Mouse (Mus musculus): ENCODE data around the gene Cirbp. TPM values are rescaled to one million over a fixed set of nuclear protein-coding genes. Genes with fewer than 3 reads are reported as not detected.
A peak's percentile ranks its signal among the peaks of the same experiment; 100 is the strongest.

The Cirbp gene
- polyA plus RNA-seq, 1 experiment: 30.9 TPM

- no peaks in the 10 kb centered on the region for H3K27me3 ChIP-seq (ENCODE audit: control insufficient read depth, insufficient read depth, insufficient read length)
- peaks cover 92% of the 10 kb centered on the region for H3K79me3 ChIP-seq (ENCODE audit: low read depth)
- peak; percentile 21 for TF ChIP-seq MYOD1 (IDR thresholded peaks at IDR 0.05; ENCODE audit: control insufficient read depth, insufficient read length, low read depth)
- TF ChIP-seq CTCF (IDR thresholded peaks at IDR 0.05; ENCODE audit: control insufficient read depth, insufficient read depth, insufficient read length): no peak
- H3ac ChIP-seq (ENCODE audit: control insufficient read depth, insufficient read length, low read depth): no peak overlapping the region
- H3K36me3 ChIP-seq (ENCODE audit: control insufficient read depth, insufficient read depth): peaks cover 60% of the 10 kb centered on the region
- H3K79me2 ChIP-seq (ENCODE audit: control insufficient read depth, insufficient read depth): peaks cover 96% of the 10 kb centered on the region
- no peak overlapping the region for H3K4me3 ChIP-seq (ENCODE audit: insufficient read depth, poor library complexity, severe bottlenecking)
Measured at GRCm38 (mm10) chr10:80120146-80120545, 45.6 kb upstream of the Cirbp start.

- Histone ChIP-seq H3K27me3 (ENCODE audit: control insufficient read depth, insufficient read depth, insufficient read length) (no peaks in the 10 kb centered on the region), H3K36me3 (ENCODE audit: control insufficient read depth, insufficient read depth) (peaks cover 71% of the 10 kb centered on the region), H3ac (ENCODE audit: control insufficient read depth, insufficient read length, low read depth) (no peak overlapping the region), H3K79me3 (ENCODE audit: low read depth) (peaks cover 88% of the 10 kb centered on the region), H3K4me3 (ENCODE audit: insufficient read depth, poor library complexity, severe bottlenecking) (no peak overlapping the region), H3K79me2 (ENCODE audit: control insufficient read depth, insufficient read depth) (peaks cover 100% of the 10 kb centered on the region)
- TF ChIP-seq USF1 (IDR thresholded peaks at IDR 0.05; ENCODE audit: low read depth) (no peak), CTCF (IDR thresholded peaks at IDR 0.05; ENCODE audit: control insufficient read depth, insufficient read depth, insufficient read length) (no peak), CEBPB (IDR thresholded peaks at IDR 0.05; ENCODE audit: low read depth) (no peak), FOSL1 (IDR thresholded peaks at IDR 0.05; ENCODE audit: insufficient read depth, low read length, poor library complexity, severe bottlenecking) (no peak), MAX (IDR thresholded peaks at IDR 0.05) (no peak)
Measured at GRCm38 (mm10) chr10:80121639-80122038, 44.1 kb upstream of the Cirbp start.

DNA sequence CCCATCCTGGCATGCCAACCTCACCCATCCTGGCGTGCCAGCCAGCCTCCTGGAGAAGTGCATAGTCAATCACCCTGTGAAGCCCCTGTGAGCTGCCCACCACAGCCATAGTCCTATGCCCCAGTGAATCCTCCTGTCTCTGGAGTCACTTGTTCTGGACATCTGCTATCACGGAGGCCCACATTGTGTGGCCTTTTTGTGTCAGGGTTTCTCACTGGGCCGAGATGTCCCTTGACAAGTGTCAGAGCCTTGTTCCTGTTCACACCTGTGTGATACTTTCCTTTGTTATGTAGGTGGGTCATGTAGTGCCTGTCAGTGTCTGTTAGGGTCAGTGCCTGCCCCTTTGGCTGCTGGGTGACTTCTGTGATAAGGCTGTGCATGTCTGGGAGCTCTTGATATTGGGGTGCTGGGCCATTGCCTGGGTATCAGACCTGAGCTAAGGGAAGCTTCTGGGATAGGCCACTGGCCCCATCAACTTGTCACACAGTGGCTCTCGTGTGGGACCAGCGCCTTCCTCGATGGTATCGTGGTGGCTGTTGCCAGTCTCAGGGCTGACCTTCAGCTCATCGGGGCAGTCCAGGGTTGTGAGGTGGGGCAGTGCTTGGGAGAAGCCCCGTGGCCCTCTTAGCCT is 41.7 kb upstream of the Cirbp start:
- no peak for TF ChIP-seq FOSL1 (IDR thresholded peaks at IDR 0.05; ENCODE audit: insufficient read depth, low read length, poor library complexity, severe bottlenecking)
- no peak for TF ChIP-seq CEBPB (IDR thresholded peaks at IDR 0.05; ENCODE audit: low read depth)
- no peak for TF ChIP-seq MAX (IDR thresholded peaks at IDR 0.05)
- H3K36me3 ChIP-seq (ENCODE audit: control insufficient read depth, insufficient read depth): peaks cover 75% of the 10 kb centered on the region
- no peak overlapping the region for H3ac ChIP-seq (ENCODE audit: control insufficient read depth, insufficient read length, low read depth)

DNA sequence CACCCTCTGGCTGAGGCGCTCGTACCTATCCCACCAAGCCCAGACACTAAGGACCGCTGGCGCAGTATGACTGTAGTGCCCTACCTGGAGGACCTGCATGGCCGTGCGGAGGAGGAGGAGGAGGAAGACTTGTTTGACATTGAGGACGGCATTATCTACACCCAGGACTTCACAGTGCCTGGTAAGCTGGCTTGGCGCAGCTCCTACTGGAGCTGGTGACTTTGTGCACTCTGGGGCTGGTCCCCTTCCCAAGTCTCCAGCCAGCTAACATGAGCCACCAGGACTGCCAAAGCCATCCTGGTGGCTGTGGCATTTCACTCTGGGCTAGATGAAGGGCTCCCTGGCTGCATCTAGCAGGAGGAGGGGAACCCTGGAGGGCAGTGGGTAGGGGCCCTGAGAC is 37.9 kb upstream of the Cirbp start:
- Histone ChIP-seq H3K4me3 (ENCODE audit: insufficient read depth, poor library complexity, severe bottlenecking) (no peak overlapping the region), H3K79me2 (ENCODE audit: control insufficient read depth, insufficient read depth) (peaks cover 38% of the 10 kb centered on the region), H3ac (ENCODE audit: control insufficient read depth, insufficient read length, low read depth) (no peak overlapping the region), H3K79me3 (ENCODE audit: low read depth) (peaks cover 26% of the 10 kb centered on the region), H3K36me3 (ENCODE audit: control insufficient read depth, insufficient read depth) (peaks cover 80% of the 10 kb centered on the region), H3K27me3 (ENCODE audit: control insufficient read depth, insufficient read depth, insufficient read length) (no peaks in the 10 kb centered on the region)
- TF ChIP-seq CEBPB (IDR thresholded peaks at IDR 0.05; ENCODE audit: low read depth): no peak
- TF ChIP-seq CTCF (IDR thresholded peaks at IDR 0.05; ENCODE audit: control insufficient read depth, insufficient read depth, insufficient read length): no peak
- TF ChIP-seq FOSL1 (IDR thresholded peaks at IDR 0.05; ENCODE audit: insufficient read depth, low read length, poor library complexity, severe bottlenecking): no peak
- TF ChIP-seq MYOG (IDR thresholded peaks at IDR 0.05; ENCODE audit: control insufficient read depth, extremely low read depth, insufficient read length): no peak
- no peak for TF ChIP-seq MAX (IDR thresholded peaks at IDR 0.05)
- no peak for TF ChIP-seq USF1 (IDR thresholded peaks at IDR 0.05; ENCODE audit: low read depth)
- no peak for TF ChIP-seq MYOD1 (IDR thresholded peaks at IDR 0.05; ENCODE audit: control insufficient read depth, insufficient read length, low read depth)

More for the DNA sequence above, 41.7 kb upstream of the Cirbp start:
- peaks cover 76% of the 10 kb centered on the region for H3K79me2 ChIP-seq (ENCODE audit: control insufficient read depth, insufficient read depth)
- no peak overlapping the region for H3K4me3 ChIP-seq (ENCODE audit: insufficient read depth, poor library complexity, severe bottlenecking)
- H3K27me3 ChIP-seq (ENCODE audit: control insufficient read depth, insufficient read depth, insufficient read length): no peaks in the 10 kb centered on the region
- peaks cover 64% of the 10 kb centered on the region for H3K79me3 ChIP-seq (ENCODE audit: low read depth)

DNA sequence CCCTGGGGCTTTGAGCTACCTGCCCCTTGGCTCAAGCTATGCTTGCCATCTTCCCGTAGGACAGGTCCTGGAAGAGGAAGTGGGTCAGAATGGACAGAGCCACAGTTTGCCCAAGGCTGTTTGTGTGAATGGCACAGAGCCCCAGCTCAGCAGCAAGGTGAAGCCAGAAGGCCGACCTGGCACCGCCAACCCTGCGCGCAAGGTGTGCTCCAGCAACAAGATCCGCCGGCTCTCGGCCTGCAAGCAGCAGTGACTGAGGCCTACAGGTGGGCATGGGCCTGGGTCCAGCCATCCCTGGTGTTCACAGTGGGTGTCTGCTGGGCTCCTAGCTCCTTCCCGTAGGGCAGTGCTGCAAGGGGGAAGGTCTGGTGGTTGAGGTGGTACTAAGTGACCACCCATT is 35.9 kb upstream of the Cirbp start:
- Histone ChIP-seq H3K79me3 (ENCODE audit: low read depth) (peaks cover 7% of the 10 kb centered on the region), H3K4me3 (ENCODE audit: insufficient read depth, poor library complexity, severe bottlenecking) (no peak overlapping the region), H3K27me3 (ENCODE audit: control insufficient read depth, insufficient read depth, insufficient read length) (no peaks in the 10 kb centered on the region), H3ac (ENCODE audit: control insufficient read depth, insufficient read length, low read depth) (no peak overlapping the region), H3K36me3 (ENCODE audit: control insufficient read depth, insufficient read depth) (peaks cover 63% of the 10 kb centered on the region), H3K79me2 (ENCODE audit: control insufficient read depth, insufficient read depth) (peaks cover 18% of the 10 kb centered on the region)
- TF ChIP-seq MYOD1 (IDR thresholded peaks at IDR 0.05; ENCODE audit: control insufficient read depth, insufficient read length, low read depth): no peak
- TF ChIP-seq CEBPB (IDR thresholded peaks at IDR 0.05; ENCODE audit: low read depth): no peak
- no peak for TF ChIP-seq MYOG (IDR thresholded peaks at IDR 0.05; ENCODE audit: control insufficient read depth, extremely low read depth, insufficient read length)
- no peak for TF ChIP-seq FOSL1 (IDR thresholded peaks at IDR 0.05; ENCODE audit: insufficient read depth, low read length, poor library complexity, severe bottlenecking)
- no peak for TF ChIP-seq MAX (IDR thresholded peaks at IDR 0.05)
- TF ChIP-seq CTCF (IDR thresholded peaks at IDR 0.05; ENCODE audit: control insufficient read depth, insufficient read depth, insufficient read length): no peak
- no peak for TF ChIP-seq USF1 (IDR thresholded peaks at IDR 0.05; ENCODE audit: low read depth)

DNA sequence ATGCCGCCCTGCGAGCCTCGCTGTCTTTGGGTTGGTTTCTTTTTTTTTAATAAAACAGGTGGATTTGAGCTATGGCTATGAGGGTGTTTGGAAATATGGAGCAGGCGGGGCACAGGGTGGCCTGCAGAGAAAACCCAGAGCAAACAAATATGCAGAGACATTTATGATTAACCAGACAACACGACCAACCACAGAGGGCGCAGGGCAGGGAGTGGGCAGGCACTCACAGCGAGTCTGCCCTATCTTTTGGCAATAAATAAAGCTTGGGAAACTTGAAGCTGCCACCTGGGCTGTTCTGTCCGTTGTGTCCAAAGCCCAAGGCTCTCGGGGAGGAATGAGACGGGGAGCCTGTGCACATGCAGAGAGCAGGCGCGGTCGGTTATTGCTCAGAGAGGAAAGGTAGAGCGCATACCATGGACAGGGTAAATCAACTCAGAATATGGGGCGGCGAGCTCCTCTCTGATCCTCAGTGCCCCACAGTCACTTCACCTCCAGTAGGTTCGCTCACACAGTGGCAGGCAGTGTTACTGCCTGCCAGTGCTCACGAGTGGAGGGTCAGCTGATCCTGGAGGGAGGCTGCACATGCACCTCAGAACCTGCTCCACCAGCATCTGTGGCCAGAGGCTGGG is 35.3 kb upstream of the Cirbp start:
- Histone ChIP-seq H3K27me3 (ENCODE audit: control insufficient read depth, insufficient read depth, insufficient read length) (no peaks in the 10 kb centered on the region), H3K4me3 (ENCODE audit: insufficient read depth, poor library complexity, severe bottlenecking) (no peak overlapping the region), H3K79me2 (ENCODE audit: control insufficient read depth, insufficient read depth) (peaks cover 12% of the 10 kb centered on the region), H3ac (ENCODE audit: control insufficient read depth, insufficient read length, low read depth) (no peak overlapping the region), H3K79me3 (ENCODE audit: low read depth) (peaks cover 2% of the 10 kb centered on the region), H3K36me3 (ENCODE audit: control insufficient read depth, insufficient read depth) (peaks cover 58% of the 10 kb centered on the region)
- TF ChIP-seq USF1 (IDR thresholded peaks at IDR 0.05; ENCODE audit: low read depth) (no peak), MYOD1 (IDR thresholded peaks at IDR 0.05; ENCODE audit: control insufficient read depth, insufficient read length, low read depth) (no peak), CTCF (IDR thresholded peaks at IDR 0.05; ENCODE audit: control insufficient read depth, insufficient read depth, insufficient read length) (no peak), MYOG (IDR thresholded peaks at IDR 0.05; ENCODE audit: control insufficient read depth, extremely low read depth, insufficient read length) (no peak), CEBPB (IDR thresholded peaks at IDR 0.05; ENCODE audit: low read depth) (no peak), MAX (IDR thresholded peaks at IDR 0.05) (no peak), FOSL1 (IDR thresholded peaks at IDR 0.05; ENCODE audit: insufficient read depth, low read length, poor library complexity, severe bottlenecking) (no peak)
